ENCODE assay signal across 13 mouse cellular contexts in genomic region chr5:32378546-32378945, GRCm38 (mm10).
DNase-seq lines count a peak whose midpoint lies in the region; ATAC-seq lines count a peak whose summit lies in the region.
"Had no signal": no experiment of that assay in that cellular context is flagged by ENCODE, and none has a peak within 500 bp of the region (broad histone marks: within the 10 kb centered on the region; RNA-seq: fewer than 3 reads in every experiment).

No protein-coding gene starts in this region.

- no peaks in the 10 kb centered on the region for H3K9me3 ChIP-seq in kidney, embryonic 14.5 days (ENCODE audit: control insufficient read depth, low read length)
- no peaks in the 10 kb centered on the region for H3K9me3 ChIP-seq in limb, embryonic 11.5 days (ENCODE audit: control insufficient read depth, low read length)
- H3K9me3 ChIP-seq in stomach, embryonic 16.5 days (replicated peaks; ENCODE audit: control insufficient read depth, low read length) = no peaks in the 10 kb centered on the region
- H3K9me3 ChIP-seq in hindbrain, embryonic 10.5 days = no peaks in the 10 kb centered on the region
- H3K9me3 ChIP-seq in forebrain, embryonic 14.5 days (replicated peaks; ENCODE audit: control insufficient read depth, low read length) = no peaks in the 10 kb centered on the region
- H3K9me3 ChIP-seq: heart, embryonic 15.5 days had no signal

- H3K36me3 ChIP-seq in kidney, embryonic 14.5 days (ENCODE audit: control insufficient read depth, insufficient read depth, low read length) = no peaks in the 10 kb centered on the region
- H3K36me3 ChIP-seq in limb, embryonic 11.5 days (ENCODE audit: control insufficient read depth, insufficient read depth, low read length) = no peaks in the 10 kb centered on the region
- no peaks in the 10 kb centered on the region for H3K36me3 ChIP-seq in stomach, embryonic 16.5 days (ENCODE audit: control insufficient read depth, insufficient read depth, low read length)
- no peaks in the 10 kb centered on the region for H3K36me3 ChIP-seq in hindbrain, embryonic 10.5 days
- H3K36me3 ChIP-seq in forebrain, embryonic 14.5 days (ENCODE audit: control insufficient read depth, insufficient read depth, low read length) = no peaks in the 10 kb centered on the region
- H3K36me3 ChIP-seq: heart, embryonic 15.5 days had no signal

- no peaks in the 10 kb centered on the region for H3K27me3 ChIP-seq in kidney, embryonic 14.5 days (ENCODE audit: control insufficient read depth, insufficient read depth, low read length)
- no peaks in the 10 kb centered on the region for H3K27me3 ChIP-seq in limb, embryonic 11.5 days (ENCODE audit: control insufficient read depth, insufficient read depth, low read length)
- H3K27me3 ChIP-seq in stomach, embryonic 16.5 days (ENCODE audit: control insufficient read depth, insufficient read depth, low read length) = no peaks in the 10 kb centered on the region
- no peaks in the 10 kb centered on the region for H3K27me3 ChIP-seq in hindbrain, embryonic 10.5 days (ENCODE audit: insufficient read depth, poor library complexity, severe bottlenecking)
- H3K27me3 ChIP-seq in forebrain, embryonic 14.5 days (replicated peaks; ENCODE audit: control insufficient read depth, insufficient read depth, low read length) = no peaks in the 10 kb centered on the region
- H3K27me3 ChIP-seq: heart, embryonic 15.5 days had no signal

- no peak overlapping the region for H3K4me2 ChIP-seq in kidney, embryonic 14.5 days (replicated peaks; ENCODE audit: low read depth, low read length)
- no peak overlapping the region for H3K4me2 ChIP-seq in limb, embryonic 11.5 days (ENCODE audit: low read depth, severe bottlenecking)
- no peak overlapping the region for H3K4me2 ChIP-seq in stomach, embryonic 16.5 days (ENCODE audit: low read depth, low read length)
- no peak overlapping the region for H3K4me2 ChIP-seq in forebrain, embryonic 14.5 days (ENCODE audit: low read length)
- H3K4me2 ChIP-seq: heart, embryonic 15.5 days had no signal

- DNase-seq in kidney, adult 9 months = no peak
- peak; percentile 7 for DNase-seq in ES-CJ7 (ENCODE audit: low read depth, low spot score)
- DNase-seq in limb, embryonic 11.5 days (ENCODE audit: low spot score) = peak; percentile 29
- no peak for DNase-seq in cerebellum, postnatal 25 days
- no peak for DNase-seq in hindbrain, embryonic 10.5 days (ENCODE audit: low spot score)
- DNase-seq in forebrain, embryonic 14.5 days (ENCODE audit: low spot score) = no peak
- DNase-seq: cerebellum, postnatal 36 days had no signal

- peak; percentile 69; the same call in 1 of the 2 replicates for ATAC-seq in kidney, embryonic 14.5 days (ENCODE audit: low FRiP score, low TSS enrichment)
- no peak for ATAC-seq in limb, embryonic 11.5 days (ENCODE audit: insufficient number of reproducible peaks, low FRiP score, low TSS enrichment, low read depth)
- ATAC-seq in stomach, embryonic 16.5 days (ENCODE audit: insufficient read depth, low FRiP score) = peak; percentile 50
- ATAC-seq in forebrain, embryonic 14.5 days = no peak
- ATAC-seq: inflammation-experienced regulatory T-cells, adult 6 months had no signal

- no peak overlapping the region for H3K9ac ChIP-seq in kidney, embryonic 14.5 days (ENCODE audit: low read depth, low read length)
- peak overlapping the region; percentile 30; the same call in 1 of the 2 replicates for H3K9ac ChIP-seq in limb, embryonic 11.5 days (ENCODE audit: low read length)
- H3K9ac ChIP-seq in stomach, embryonic 16.5 days (ENCODE audit: low read length) = no peak overlapping the region
- no peak overlapping the region for H3K9ac ChIP-seq in forebrain, embryonic 14.5 days (ENCODE audit: low read length)
- H3K9ac ChIP-seq: heart, embryonic 15.5 days had no signal

- H3K4me3 ChIP-seq in kidney, embryonic 14.5 days (ENCODE audit: low read length) = no peak overlapping the region
- no peak overlapping the region for H3K4me3 ChIP-seq in limb, embryonic 11.5 days (ENCODE audit: low read depth, low read length)
- H3K4me3 ChIP-seq in stomach, embryonic 16.5 days (replicated peaks; ENCODE audit: low read length) = no peak overlapping the region
- H3K4me3 ChIP-seq in hindbrain, embryonic 10.5 days = no peak overlapping the region
- no peak overlapping the region for H3K4me3 ChIP-seq in forebrain, embryonic 14.5 days (ENCODE audit: low read depth, low read length)
- H3K4me3 ChIP-seq: heart, embryonic 15.5 days; myocyte had no signal

- H3K4me1 ChIP-seq in kidney, embryonic 14.5 days (ENCODE audit: control insufficient read depth, insufficient read depth, low read length) = peaks cover 5% of the 10 kb centered on the region; the same call in 1 of the 2 replicates
- H3K4me1 ChIP-seq in limb, embryonic 11.5 days (ENCODE audit: control insufficient read depth, insufficient read depth, low read length) = peaks cover 9% of the 10 kb centered on the region; the same call in 1 of the 2 replicates
- no peaks in the 10 kb centered on the region for H3K4me1 ChIP-seq in stomach, embryonic 16.5 days (ENCODE audit: control insufficient read depth, insufficient read depth, low read length)
- peaks cover 12% of the 10 kb centered on the region for H3K4me1 ChIP-seq in hindbrain, embryonic 10.5 days (replicated peaks)
- no peaks in the 10 kb centered on the region for H3K4me1 ChIP-seq in forebrain, embryonic 14.5 days (ENCODE audit: control insufficient read depth, insufficient read depth, low read length)

- H3K27ac ChIP-seq in kidney, embryonic 14.5 days (ENCODE audit: low read depth, low read length) = no peak overlapping the region
- no peak overlapping the region for H3K27ac ChIP-seq in limb, embryonic 11.5 days (replicated peaks; ENCODE audit: low read depth, low read length)
- H3K27ac ChIP-seq in stomach, embryonic 16.5 days (ENCODE audit: low read length) = no peak overlapping the region
- no peak overlapping the region for H3K27ac ChIP-seq in hindbrain, embryonic 10.5 days
- H3K27ac ChIP-seq in forebrain, embryonic 14.5 days (ENCODE audit: low read depth, low read length) = no peak overlapping the region
- H3K27ac ChIP-seq: heart, embryonic 15.5 days; macrophage had no signal

- 25% methylated on average over 3 of the region's 3 CpGs for WGBS in kidney, embryonic 14.5 days
- 39% methylated on average over 3 of the region's 3 CpGs for WGBS in limb, embryonic 11.5 days
- 32% methylated on average over 3 of the region's 3 CpGs for WGBS in stomach, embryonic 16.5 days
- WGBS in hindbrain, embryonic 10.5 days = 48% methylated on average over 3 of the region's 3 CpGs
- 47% methylated on average over 3 of the region's 3 CpGs for WGBS in forebrain, embryonic 14.5 days

Comparison
In these comparisons a context has a peak if more than half of its experiments do, and no peak if none do; other contexts are left out.
1. ATAC-seq: peak in kidney, embryonic 14.5 days (single experiment) and stomach, embryonic 16.5 days (single experiment); none in limb, embryonic 11.5 days (single experiment) and forebrain, embryonic 14.5 days (single experiment).
2. DNase-seq: peak in ES-CJ7 (single experiment) and limb, embryonic 11.5 days (single experiment); none in kidney, adult 9 months (single experiment), cerebellum, postnatal 25 days (0 of 2), hindbrain, embryonic 10.5 days (single experiment) and forebrain, embryonic 14.5 days (single experiment).